Mouse (Mus musculus): ENCODE data around the gene Tnnc2. TPM values are rescaled to one million over a fixed set of nuclear protein-coding genes. Genes with fewer than 3 reads are reported as not detected.

Gene Tnnc2
- polyA plus RNA-seq, 1 experiment, result 237 TPM

DNA sequence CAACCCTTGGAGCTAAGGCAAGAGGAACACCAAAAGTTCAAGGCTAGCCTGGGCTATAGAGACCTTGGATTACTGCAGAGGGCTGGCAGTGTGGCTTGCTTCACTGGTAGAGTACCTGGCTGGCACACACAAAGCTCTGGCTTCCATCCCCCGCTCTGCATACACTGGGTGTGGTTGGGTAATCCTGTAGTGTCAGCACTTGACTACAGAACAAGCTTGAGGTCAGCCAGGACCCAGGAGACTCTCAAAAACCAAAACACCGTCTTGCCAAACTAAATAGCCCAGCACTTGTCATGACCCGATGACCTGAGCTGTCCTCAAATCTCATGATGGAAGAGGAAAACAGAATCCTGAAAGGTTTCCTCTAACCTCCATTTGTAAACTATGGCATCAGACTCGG lies 10.7 kb upstream of the Tnnc2 start:
- peak; percentile 60 for DNase-seq
- TF ChIP-seq CTCF (IDR thresholded peaks at IDR 0.05; ENCODE audit: insufficient read depth, low read length), result no peak
- TF ChIP-seq POLR2A (IDR thresholded peaks at IDR 0.05; ENCODE audit: borderline replicate concordance, extremely low read depth, low read depth, low read length), result no peak
- WGBS, result 39% methylated on average over 4 of the region's 4 CpGs
- Histone ChIP-seq H3K4me1 (ENCODE audit: control insufficient read depth, insufficient read depth, low read length) (peaks cover 21% of the 10 kb centered on the region), H3K4me3 (replicated peaks; ENCODE audit: extremely low read depth, low read depth, low read length) (no peak overlapping the region)

DNA sequence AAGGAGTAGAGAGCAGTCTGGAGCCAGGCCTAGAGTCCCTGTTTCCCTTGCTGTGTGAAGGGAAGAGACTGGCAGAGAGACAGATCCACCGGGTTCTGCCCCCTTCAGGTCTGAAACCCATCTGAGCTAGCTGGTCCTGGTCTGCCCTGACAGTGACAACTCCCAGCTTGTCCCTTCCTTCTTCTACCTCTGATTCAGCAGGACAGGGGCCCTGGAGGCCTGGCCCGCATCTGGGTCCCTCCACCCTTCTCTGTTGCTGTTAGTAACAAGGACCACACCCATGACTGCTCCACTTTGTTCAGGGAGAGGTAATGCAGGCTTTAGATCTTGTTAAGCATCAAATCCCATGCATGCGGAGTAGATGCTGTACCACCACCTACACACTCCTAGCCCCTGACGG lies 8.6 kb upstream of the Tnnc2 start:
- no peak for TF ChIP-seq POLR2A (IDR thresholded peaks at IDR 0.05; ENCODE audit: borderline replicate concordance, extremely low read depth, low read depth, low read length)
- no peak for TF ChIP-seq CTCF (IDR thresholded peaks at IDR 0.05; ENCODE audit: insufficient read depth, low read length)
- Histone ChIP-seq H3K4me3 (replicated peaks; ENCODE audit: extremely low read depth, low read depth, low read length) (no peak overlapping the region), H3K4me1 (ENCODE audit: control insufficient read depth, insufficient read depth, low read length) (peaks cover 24% of the 10 kb centered on the region)
- 57% methylated on average over 4 of the region's 4 CpGs for WGBS
- no peak for DNase-seq

DNA sequence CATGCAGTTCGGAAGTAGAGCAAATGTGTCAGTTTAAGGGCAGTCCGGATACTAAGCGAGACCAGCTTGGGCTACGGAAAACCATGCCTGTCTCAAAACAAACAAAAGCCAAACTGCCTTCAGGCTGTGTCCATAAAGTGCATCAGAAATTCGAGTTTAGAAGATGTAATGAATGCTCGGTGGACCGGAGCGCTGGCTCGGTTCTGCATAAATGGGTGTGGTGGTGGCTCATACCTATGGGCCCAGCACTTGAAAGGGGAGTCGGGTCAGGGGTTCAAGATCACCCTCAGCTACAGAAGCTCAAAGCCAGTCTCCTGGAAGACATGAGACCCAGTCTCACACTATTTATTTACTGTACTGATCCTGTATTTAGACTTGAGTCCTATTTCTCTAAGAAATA lies 8.0 kb upstream of the Tnnc2 start:
- H3K4me1 ChIP-seq (ENCODE audit: control insufficient read depth, insufficient read depth, low read length), result peaks cover 24% of the 10 kb centered on the region
- H3K4me3 ChIP-seq (replicated peaks; ENCODE audit: extremely low read depth, low read depth, low read length), result no peak overlapping the region
- no peak for TF ChIP-seq CTCF (IDR thresholded peaks at IDR 0.05; ENCODE audit: insufficient read depth, low read length)
- WGBS, result 64% methylated on average over 10 of the region's 10 CpGs
- DNase-seq, result no peak

DNA sequence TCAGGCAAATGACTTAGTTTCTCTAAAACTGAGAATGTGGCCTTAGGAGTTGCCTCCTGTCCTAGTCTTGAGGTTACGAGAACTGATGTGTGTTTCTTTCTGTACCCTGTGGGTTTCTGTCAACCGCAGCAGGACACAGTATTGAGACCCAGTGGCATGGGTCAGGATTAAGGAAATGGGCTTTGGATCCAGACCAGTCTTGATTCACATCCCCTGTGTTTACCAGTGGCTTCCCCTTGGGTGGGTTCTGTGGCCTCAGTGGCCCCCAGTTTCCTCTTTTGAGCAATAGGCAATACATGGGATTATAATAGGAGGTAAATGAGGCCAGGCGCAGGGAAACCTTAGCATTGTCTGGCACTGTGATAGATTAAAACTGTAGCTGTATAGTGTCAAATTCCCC lies 7.3 kb upstream of the Tnnc2 start:
- DNase-seq, result peak; percentile 32
- WGBS, result 43% methylated on average over 3 of the region's 3 CpGs
- TF ChIP-seq POLR2A (IDR thresholded peaks at IDR 0.05; ENCODE audit: borderline replicate concordance, extremely low read depth, low read depth, low read length) (no peak), CTCF (IDR thresholded peaks at IDR 0.05; ENCODE audit: insufficient read depth, low read length) (no peak)
- peak overlapping the region; percentile 37 for H3K4me3 ChIP-seq (replicated peaks; ENCODE audit: extremely low read depth, low read depth, low read length)
- H3K4me1 ChIP-seq (ENCODE audit: control insufficient read depth, insufficient read depth, low read length), result peaks cover 24% of the 10 kb centered on the region

DNA sequence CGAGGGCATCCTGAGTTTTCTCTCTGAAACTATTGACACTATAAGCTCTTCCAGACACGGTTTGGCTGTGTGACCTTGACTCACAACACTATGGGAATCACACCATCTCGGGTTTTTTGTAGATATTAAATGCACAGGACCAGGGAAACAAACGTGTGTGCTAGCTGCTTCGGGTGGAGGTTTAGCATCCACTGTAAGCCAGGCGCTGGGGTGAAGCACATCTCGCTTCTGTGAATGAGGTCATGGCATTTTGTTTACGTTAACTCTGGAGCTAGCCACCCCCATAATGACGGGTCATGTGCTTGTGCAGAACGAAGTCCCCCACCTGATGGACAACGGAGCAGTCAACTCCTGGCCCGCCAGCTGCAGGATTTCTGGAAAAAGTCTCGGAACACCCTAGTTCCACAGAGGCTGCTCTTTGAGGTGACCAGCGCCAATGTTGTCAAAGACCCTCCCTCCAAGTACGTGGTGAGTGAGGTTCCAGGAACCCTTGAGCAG lies 6.7 kb upstream of the Tnnc2 start:
- WGBS, result 4% methylated on average over 15 of the region's 15 CpGs
- DNase-seq, result peak; percentile 34
- Histone ChIP-seq H3K4me1 (ENCODE audit: control insufficient read depth, insufficient read depth, low read length) (peaks cover 24% of the 10 kb centered on the region), H3K4me3 (replicated peaks; ENCODE audit: extremely low read depth, low read depth, low read length) (peak overlapping the region; percentile 66)
- TF ChIP-seq POLR2A (IDR thresholded peaks at IDR 0.05; ENCODE audit: borderline replicate concordance, extremely low read depth, low read depth, low read length), result peak; percentile 45; the same call in 1 of the 2 replicates
- no peak for TF ChIP-seq CTCF (IDR thresholded peaks at IDR 0.05; ENCODE audit: insufficient read depth, low read length)

DNA sequence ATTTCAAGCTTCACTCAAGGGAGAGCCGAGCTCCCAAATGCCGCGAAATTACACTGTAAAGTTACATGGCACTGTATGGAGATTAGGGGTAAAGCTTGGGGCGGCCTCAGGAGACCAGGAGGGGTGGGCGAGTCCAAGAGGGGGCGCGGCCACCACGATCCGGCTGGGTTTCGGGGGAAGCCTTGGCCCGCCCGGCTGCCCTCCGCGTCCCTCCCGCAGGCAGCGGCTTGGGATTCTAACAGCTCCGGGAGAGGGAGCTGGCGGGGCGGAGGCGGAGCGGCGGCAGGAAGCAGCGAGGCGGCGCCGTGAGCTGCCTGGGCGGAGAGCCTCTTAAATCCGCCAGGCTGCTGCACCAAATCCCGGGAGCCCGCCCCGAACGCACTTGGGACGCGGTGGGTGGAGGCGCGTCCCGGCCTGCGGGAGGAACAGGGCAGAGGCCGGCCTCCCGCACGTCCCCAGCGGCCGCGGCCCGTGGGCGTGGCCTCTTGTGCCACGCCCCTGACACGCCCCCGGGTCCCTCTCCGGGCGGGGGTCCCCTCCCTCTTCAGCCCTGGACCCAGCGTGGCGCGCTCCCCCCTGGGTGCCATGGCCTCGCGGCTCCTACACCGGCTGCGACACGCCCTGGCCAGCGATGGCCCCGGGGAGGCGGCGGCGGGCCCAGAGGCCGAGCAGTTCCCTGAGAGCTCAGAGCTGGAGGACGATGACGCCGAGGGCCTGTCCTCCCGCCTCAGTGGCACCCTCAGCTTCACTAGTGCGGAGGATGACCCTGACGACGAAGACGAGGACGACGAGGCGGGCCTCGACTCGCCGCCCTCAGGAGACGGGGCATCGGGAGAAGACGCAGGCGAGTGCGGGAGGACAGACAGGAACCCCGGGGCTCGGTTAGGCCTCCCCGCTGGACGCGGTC lies 6.0 kb upstream of the Tnnc2 start, which contains the start of gene Snx21:
Gene Snx21 (plus strand): TSS at position 343 of the 907 bp plus-strand sequence.
- TF ChIP-seq POLR2A (IDR thresholded peaks at IDR 0.05; ENCODE audit: borderline replicate concordance, extremely low read depth, low read depth, low read length) (peak; percentile 85), CTCF (IDR thresholded peaks at IDR 0.05; ENCODE audit: insufficient read depth, low read length) (no peak)
- peak; percentile 88 for DNase-seq
- WGBS, result under 1% methylated on average over 85 of the region's 89 CpGs
- peaks cover 20% of the 10 kb centered on the region for H3K4me1 ChIP-seq (ENCODE audit: control insufficient read depth, insufficient read depth, low read length)
- peak within 1 kb of the TSS; percentile 66 for H3K4me3 ChIP-seq (replicated peaks; ENCODE audit: extremely low read depth, low read depth, low read length)

DNA sequence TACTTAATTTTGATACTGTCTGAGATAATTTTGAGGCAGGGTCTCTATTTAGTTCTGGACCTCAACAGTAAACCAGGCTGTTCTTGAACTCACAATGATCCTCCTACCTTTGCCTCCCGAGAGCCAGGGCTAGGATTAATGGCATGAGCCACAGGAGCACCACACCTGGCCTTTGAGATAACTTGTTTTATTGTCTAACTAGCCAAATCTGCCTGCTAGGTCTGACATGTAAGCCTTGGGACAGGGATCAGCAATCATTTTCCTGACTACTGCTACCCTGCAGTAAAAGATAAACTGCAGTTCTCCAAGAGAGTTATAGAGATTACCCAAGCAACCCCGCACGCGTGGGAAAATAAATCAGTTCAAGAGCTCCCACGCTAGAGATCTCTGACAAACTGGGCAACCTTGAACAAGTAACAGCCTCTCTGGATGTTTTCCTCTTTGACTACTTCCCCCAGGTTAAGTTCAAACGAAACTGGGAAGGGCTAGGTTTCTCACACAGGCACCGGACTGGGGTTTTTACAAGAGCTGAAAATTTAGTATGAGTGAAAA lies 5.2 kb upstream of the Tnnc2 start:
- WGBS, result 9% methylated on average over 7 of the region's 7 CpGs
- TF ChIP-seq POLR2A (IDR thresholded peaks at IDR 0.05; ENCODE audit: borderline replicate concordance, extremely low read depth, low read depth, low read length), result no peak
- no peak for TF ChIP-seq CTCF (IDR thresholded peaks at IDR 0.05; ENCODE audit: insufficient read depth, low read length)
- H3K4me1 ChIP-seq (ENCODE audit: control insufficient read depth, insufficient read depth, low read length), result peaks cover 17% of the 10 kb centered on the region
- H3K4me3 ChIP-seq (replicated peaks; ENCODE audit: extremely low read depth, low read depth, low read length), result peak overlapping the region; percentile 66
- DNase-seq, result no peak

DNA sequence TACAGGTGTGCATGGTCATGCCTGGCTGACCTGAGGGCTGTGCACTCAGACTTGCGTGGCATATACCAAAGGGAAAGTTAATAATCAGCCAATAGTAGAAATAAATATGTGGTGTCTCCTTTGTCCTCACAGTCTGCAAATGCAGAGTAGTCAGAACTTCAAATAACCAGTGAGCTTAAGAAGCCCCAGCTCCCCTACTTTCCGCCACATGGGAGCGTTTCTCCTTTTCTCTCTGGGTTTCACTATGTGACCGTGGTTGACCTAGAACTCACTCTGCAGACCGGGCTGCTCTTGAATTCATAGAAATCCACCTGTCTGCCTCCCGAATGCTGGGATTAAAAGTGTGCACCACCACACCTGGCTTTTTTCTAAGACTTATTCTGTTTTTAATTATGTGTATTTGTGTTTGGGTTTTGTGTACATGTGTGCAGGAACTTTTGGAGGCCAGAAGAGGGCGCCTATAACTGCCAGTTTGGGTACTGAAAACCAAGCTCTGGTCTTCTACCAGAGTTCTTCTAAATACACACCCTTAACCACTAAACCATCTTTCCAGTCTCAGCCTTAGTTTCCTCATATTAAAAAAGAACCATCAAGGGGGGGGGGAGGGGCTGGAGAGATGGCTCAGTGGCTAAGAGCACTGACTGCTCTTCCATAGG lies 4.3 kb upstream of the Tnnc2 start:
- Histone ChIP-seq H3K4me3 (replicated peaks; ENCODE audit: extremely low read depth, low read depth, low read length) (no peak overlapping the region), H3K4me1 (ENCODE audit: control insufficient read depth, insufficient read depth, low read length) (peaks cover 17% of the 10 kb centered on the region)
- TF ChIP-seq POLR2A (IDR thresholded peaks at IDR 0.05; ENCODE audit: borderline replicate concordance, extremely low read depth, low read depth, low read length) (no peak), CTCF (IDR thresholded peaks at IDR 0.05; ENCODE audit: insufficient read depth, low read length) (no peak)
- 74% methylated on average over 7 of the region's 7 CpGs for WGBS
- DNase-seq, result no peak

DNA sequence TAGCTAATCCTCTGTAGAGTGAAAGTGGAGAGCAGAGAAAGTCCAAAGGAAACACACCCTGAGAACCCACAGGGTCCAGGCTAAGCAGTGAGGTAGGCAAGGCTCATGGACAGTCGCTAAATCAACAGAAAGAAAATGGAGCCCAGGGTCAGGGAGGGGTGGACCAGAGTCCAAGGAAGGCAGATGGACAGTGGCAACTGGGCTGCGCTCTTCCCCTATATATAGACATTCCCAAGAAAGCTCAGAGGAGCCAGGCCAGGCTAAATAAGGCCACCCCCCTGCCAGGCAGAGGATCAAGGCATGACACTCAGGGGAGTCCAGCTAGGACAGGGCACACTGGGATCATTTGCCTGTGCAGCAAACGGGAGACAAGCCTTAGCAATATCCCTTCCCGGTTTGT lies 2.1 kb upstream of the Tnnc2 start:
- Histone ChIP-seq H3K4me1 (ENCODE audit: control insufficient read depth, insufficient read depth, low read length) (peaks cover 6% of the 10 kb centered on the region; the same call in 1 of the 2 replicates), H3K4me3 (replicated peaks; ENCODE audit: extremely low read depth, low read depth, low read length) (no peak overlapping the region)
- WGBS, result 56% methylated on average over 4 of the region's 4 CpGs
- DNase-seq, result no peak
- TF ChIP-seq POLR2A (IDR thresholded peaks at IDR 0.05; ENCODE audit: borderline replicate concordance, extremely low read depth, low read depth, low read length) (no peak), CTCF (IDR thresholded peaks at IDR 0.05; ENCODE audit: insufficient read depth, low read length) (no peak)

Measured in lung, adult 2 months (tissue).